ENCODE assay signal across 8 mouse cellular contexts in the genomic region with DNA sequence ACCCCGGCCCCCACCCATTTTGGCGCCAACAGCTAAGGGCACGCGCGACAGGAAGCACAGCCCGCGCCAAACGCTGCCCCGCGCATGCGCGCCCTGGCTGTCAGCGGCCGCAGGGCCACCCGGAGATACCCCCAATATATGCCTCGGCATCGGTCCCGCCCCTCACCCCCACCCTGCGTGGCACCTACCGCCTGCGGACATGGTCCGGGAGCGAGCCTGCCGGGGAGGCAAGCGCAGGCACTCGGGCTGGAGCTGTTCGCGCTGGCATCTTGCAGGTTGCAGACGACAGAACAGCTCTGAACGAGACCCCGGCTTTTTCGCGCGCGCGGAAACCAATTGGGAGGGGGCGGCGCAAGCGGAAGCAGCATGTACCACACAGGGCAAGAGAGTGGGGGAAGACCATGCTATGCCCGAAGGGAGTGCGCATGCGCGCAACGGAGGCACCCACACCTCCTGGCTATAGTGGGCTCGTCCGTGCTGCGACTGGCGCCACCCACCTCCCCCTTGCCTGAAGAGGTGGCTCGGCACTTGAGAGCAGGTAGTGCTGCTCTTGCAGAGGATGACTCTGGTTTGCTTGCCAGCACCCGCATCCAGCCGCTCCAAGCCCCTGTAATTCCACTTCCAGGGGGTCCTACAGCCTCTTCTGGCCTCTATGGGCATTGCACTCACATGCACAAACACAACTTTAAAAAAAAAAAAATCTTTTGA. TPM values are rescaled to one million over a fixed set of nuclear protein-coding genes. Genes with fewer than 3 reads are reported as not detected.
DNase-seq lines count a peak whose midpoint lies in the region; ATAC-seq and TF ChIP-seq lines count a peak whose summit lies in the region.

No protein-coding gene starts in this region.

- peak; percentile 89 for DNase-seq in G1E (ENCODE audit: low spot score)
- peak; percentile 96 to 98 for DNase-seq in cerebellum, adult 18-20 months
- peak; percentile 96 for DNase-seq in heart, postnatal 4 days
- peak; percentile 96 to 97 for DNase-seq in layer of hippocampus, adult 8-10 months (ENCODE audit: low spot score in 2 of 2)
- peak; percentile 96 for DNase-seq in ovary, adult 18-20 months (ENCODE audit: low spot score)
- DNase-seq in thymus, postnatal 0 days (ENCODE audit: low spot score), result peak; percentile 99

- WGBS in forebrain, embryonic 16.5 days, result under 1% methylated on average over 51 of the region's 51 CpGs
- under 1% methylated on average over 50 of the region's 51 CpGs for WGBS in lung, embryonic 15.5 days

- H3K9me3 ChIP-seq in G1E (replicated peaks), result no peaks in the 10 kb centered on the region
- no peaks in the 10 kb centered on the region for H3K9me3 ChIP-seq in forebrain, embryonic 16.5 days (ENCODE audit: control insufficient read depth, low read length)
- H3K9me3 ChIP-seq in lung, embryonic 15.5 days, result no peaks in the 10 kb centered on the region

- peaks cover 10% of the 10 kb centered on the region for H3K27me3 ChIP-seq in G1E (ENCODE audit: insufficient read depth, low read length)
- H3K27me3 ChIP-seq in forebrain, embryonic 16.5 days (replicated peaks; ENCODE audit: control insufficient read depth, insufficient read depth, low read length), result 0 out of 2 replicates have a peak, but pooled peaks cover 3% of the 10 kb centered on the region
- no peaks in the 10 kb centered on the region for H3K27me3 ChIP-seq in lung, embryonic 15.5 days

- TF ChIP-seq CTCF in G1E (IDR thresholded peaks at IDR 0.05; ENCODE audit: low read depth, low read length), result no peak

- H3K4me2 ChIP-seq in forebrain, embryonic 16.5 days (ENCODE audit: low read length), result peak overlapping the region; percentile 69
- H3K4me2 ChIP-seq in lung, embryonic 15.5 days, result peak overlapping the region; percentile 87

- peak overlapping the region; percentile 89 for H3K4me3 ChIP-seq in G1E (ENCODE audit: low read depth, low read length)
- H3K4me3 ChIP-seq in forebrain, embryonic 16.5 days (replicated peaks; ENCODE audit: low read length), result peak overlapping the region; percentile 97
- H3K4me3 ChIP-seq in lung, embryonic 15.5 days, result peak overlapping the region; percentile 76

- H3K27ac ChIP-seq in forebrain, embryonic 16.5 days (ENCODE audit: low read length), result peak overlapping the region; percentile 93
- peak overlapping the region; percentile 94 for H3K27ac ChIP-seq in lung, embryonic 15.5 days

- H3K4me1 ChIP-seq in G1E (ENCODE audit: insufficient read depth, low read depth, low read length), result peaks cover 46% of the 10 kb centered on the region
- peaks cover 22% of the 10 kb centered on the region for H3K4me1 ChIP-seq in forebrain, embryonic 16.5 days (replicated peaks; ENCODE audit: control insufficient read depth, insufficient read depth, low read length)
- H3K4me1 ChIP-seq in lung, embryonic 15.5 days, result peaks cover 25% of the 10 kb centered on the region

- peaks cover 38% of the 10 kb centered on the region for H3K36me3 ChIP-seq in G1E (replicated peaks)
- H3K36me3 ChIP-seq in forebrain, embryonic 16.5 days (ENCODE audit: control insufficient read depth, insufficient read depth), result no peaks in the 10 kb centered on the region
- H3K36me3 ChIP-seq in lung, embryonic 15.5 days, result no peaks in the 10 kb centered on the region

- ATAC-seq in G1E (ENCODE audit: extremely low read depth, insufficient number of reproducible peaks, low FRiP score, poor library complexity, severe bottlenecking), result peak; percentile 92
- ATAC-seq in forebrain, embryonic 16.5 days, result peak; percentile 96
- ATAC-seq in lung, embryonic 15.5 days (ENCODE audit: borderline replicate concordance, extremely low read depth, low FRiP score, low TSS enrichment), result peak; percentile 94

- H3K9ac ChIP-seq in forebrain, embryonic 16.5 days (replicated peaks; ENCODE audit: low read depth, low read length), result peak overlapping the region; percentile 84
- H3K9ac ChIP-seq in lung, embryonic 15.5 days, result peak overlapping the region; percentile 87

RNA-seq across cellular contexts. Expression of a gene that starts 7.0 kb away (rescaled TPM):
- total RNA-seq in G1E (2014; fragmentation: Nextera tagmentation) (142 and 148 TPM in 2 replicates), G1E (2017) (167 and 197 TPM in 2 replicates)
- 178 and 209 TPM in 2 replicates for polyA plus RNA-seq in G1E (2012)
- polyA plus RNA-seq in forebrain, embryonic 16.5 days (2015; fragmentation: Nextera tagmentation; extraction: Ambion mirVana), result 85.3 and 88.9 TPM in 2 replicates
- total RNA-seq in heart, postnatal 4 days (2021), result 10 to 100 TPM; 66.7 to 68.2 TPM
- 10 to 100 TPM; 32.9 to 38.4 (median 35.2) TPM for total RNA-seq in layer of hippocampus, adult 8-10 months (2022)
- polyA plus RNA-seq in lung, embryonic 15.5 days (2015; fragmentation: Nextera tagmentation; extraction: Ambion mirVana), result 101 and 104 TPM in 2 replicates
- 90.0 and 96.3 TPM in 2 replicates for polyA plus RNA-seq in thymus, postnatal 0 days (2015; fragmentation: Nextera tagmentation; extraction: Ambion mirVana)

RNA-seq across cellular contexts. Expression of a gene that starts 23.9 kb away (rescaled TPM):
- total RNA-seq in G1E (2014; fragmentation: Nextera tagmentation) (1.8 and 8.4 TPM in 2 replicates), G1E (2017) (2.1 and 2.8 TPM in 2 replicates)
- polyA plus RNA-seq in G1E (2012), result 1.6 TPM in 2 replicates
- 7.5 and 7.7 TPM in 2 replicates for polyA plus RNA-seq in forebrain, embryonic 16.5 days (2015; fragmentation: Nextera tagmentation; extraction: Ambion mirVana)
- 10 to 100 TPM in 1 of 2 experiments, 1 to 10 TPM in 1; 8.4 to 11.1 TPM for total RNA-seq in heart, postnatal 4 days (2021)
- total RNA-seq in layer of hippocampus, adult 8-10 months (2022), result 1 to 10 TPM; 1.3 to 4.4 (median 3.7) TPM
- polyA plus RNA-seq in lung, embryonic 15.5 days (2015; fragmentation: Nextera tagmentation; extraction: Ambion mirVana), result 63.4 and 65.2 TPM in 2 replicates
- polyA plus RNA-seq in thymus, postnatal 0 days (2015; fragmentation: Nextera tagmentation; extraction: Ambion mirVana), result 12.1 and 12.7 TPM in 2 replicates

RNA-seq across cellular contexts. Expression of a gene that starts 49.9 kb away (rescaled TPM):
- total RNA-seq in G1E (2014; fragmentation: Nextera tagmentation) (38.4 and 39.6 TPM in 2 replicates), G1E (2017) (39.1 and 51.5 TPM in 2 replicates)
- 92.6 and 129 TPM in 2 replicates for polyA plus RNA-seq in G1E (2012)
- polyA plus RNA-seq in forebrain, embryonic 16.5 days (2015; fragmentation: Nextera tagmentation; extraction: Ambion mirVana), result 109 and 113 TPM in 2 replicates
- 10 to 100 TPM; 85.7 to 98.0 TPM for total RNA-seq in heart, postnatal 4 days (2021)
- total RNA-seq in layer of hippocampus, adult 8-10 months (2022), result 10 to 100 TPM; 60.1 to 65.7 (median 61.0) TPM
- 157 and 160 TPM in 2 replicates for polyA plus RNA-seq in lung, embryonic 15.5 days (2015; fragmentation: Nextera tagmentation; extraction: Ambion mirVana)
- polyA plus RNA-seq in thymus, postnatal 0 days (2015; fragmentation: Nextera tagmentation; extraction: Ambion mirVana), result 116 and 130 TPM in 2 replicates

RNA-seq across cellular contexts. Expression of a gene that starts 54.3 kb away (rescaled TPM):
- total RNA-seq in G1E (2014; fragmentation: Nextera tagmentation) (198 and 222 TPM in 2 replicates), G1E (2017) (173 and 175 TPM in 2 replicates)
- 475 and 545 TPM in 2 replicates for polyA plus RNA-seq in G1E (2012)
- polyA plus RNA-seq in forebrain, embryonic 16.5 days (2015; fragmentation: Nextera tagmentation; extraction: Ambion mirVana), result 260 and 268 TPM in 2 replicates
- 100 to 1,000 TPM; 116 to 126 TPM for total RNA-seq in heart, postnatal 4 days (2021)
- total RNA-seq in layer of hippocampus, adult 8-10 months (2022), result 100 to 1,000 TPM; 118 to 139 (median 131) TPM
- polyA plus RNA-seq in lung, embryonic 15.5 days (2015; fragmentation: Nextera tagmentation; extraction: Ambion mirVana), result 281 and 294 TPM in 2 replicates
- 303 and 310 TPM in 2 replicates for polyA plus RNA-seq in thymus, postnatal 0 days (2015; fragmentation: Nextera tagmentation; extraction: Ambion mirVana)

Comparison
In these comparisons a context has a peak if more than half of its experiments do, and no peak if none do; other contexts are left out.
1. Peak in every context shown above with its lines: DNase-seq, ATAC-seq, H3K4me3 ChIP-seq and H3K27ac ChIP-seq.